9 mouse cellular contexts compared by ENCODE assay signal in genomic region chr4:102533183-102534048, GRCm38 (mm10).
DNase-seq lines count a peak whose midpoint lies in the region; ATAC-seq and TF ChIP-seq lines count a peak whose summit lies in the region.
"Had no signal": no experiment of that assay in that cellular context is flagged by ENCODE, and none has a peak within 500 bp of the region (broad histone marks: within the 10 kb centered on the region; RNA-seq: fewer than 3 reads in every experiment).

No protein-coding gene starts in this region.

- peak overlapping the region; percentile 85 for H3K27ac ChIP-seq in cerebellum, adult 2 months (ENCODE audit: insufficient read depth, low read length)
- H3K27ac ChIP-seq in heart, adult 2 months: peak overlapping the region; percentile 53
- peak overlapping the region; percentile 6; the same call in 1 of the 2 replicates for H3K27ac ChIP-seq in midbrain, embryonic 16.5 days (ENCODE audit: low read length)
- H3K27ac ChIP-seq: limb, embryonic 13.5 days had no signal

- H3K4me1 ChIP-seq in cerebellum, adult 2 months (ENCODE audit: control insufficient read depth, insufficient read depth, low read length): peaks cover 10% of the 10 kb centered on the region; the same call in 1 of the 2 replicates
- H3K4me1 ChIP-seq in heart, adult 2 months (ENCODE audit: control insufficient read depth, insufficient read depth, low read length): peaks cover 10% of the 10 kb centered on the region
- H3K4me1 ChIP-seq in midbrain, embryonic 16.5 days (ENCODE audit: control insufficient read depth, insufficient read depth, low read length): peaks cover 3% of the 10 kb centered on the region; the same call in 1 of the 2 replicates

- no peak for TF ChIP-seq POLR2A in cerebellum, adult 2 months (IDR thresholded peaks at IDR 0.05; ENCODE audit: borderline replicate concordance, insufficient read depth, low read length)
- TF ChIP-seq POLR2A in heart, adult 2 months (IDR thresholded peaks at IDR 0.05; ENCODE audit: insufficient read depth, low read depth, low read length): no peak

- no peak for TF ChIP-seq CTCF in cerebellum, adult 2 months (IDR thresholded peaks at IDR 0.05; ENCODE audit: borderline replicate concordance, insufficient read depth, low read depth, low read length)
- TF ChIP-seq CTCF in heart, adult 2 months (IDR thresholded peaks at IDR 0.05): no peak

- no peaks in the 10 kb centered on the region for H3K27me3 ChIP-seq in cerebellum, adult 2 months (ENCODE audit: control insufficient read depth, insufficient read depth, low read length)
- no peaks in the 10 kb centered on the region for H3K27me3 ChIP-seq in heart, adult 2 months (ENCODE audit: control insufficient read depth, insufficient read depth, low read length)
- no peaks in the 10 kb centered on the region for H3K27me3 ChIP-seq in midbrain, embryonic 16.5 days (ENCODE audit: control insufficient read depth, insufficient read depth, low read depth, low read length)
- H3K27me3 ChIP-seq: limb, embryonic 13.5 days had no signal

- DNase-seq in right cerebral cortex, postnatal 10 days (ENCODE audit: low spot score in 2 of 2): peak; percentile 56 to 68
- no peak for DNase-seq in right cerebral cortex, adult 18-20 months
- peak; percentile 82 to 90 for DNase-seq in cerebellum, adult 2 months
- DNase-seq in heart, adult 2 months: peak; percentile 79 to 82
- peak; percentile 65 for DNase-seq in kidney, postnatal 14 days
- no peak for DNase-seq in embryo, embryonic 10.5 days (ENCODE audit: low spot score)
- DNase-seq in frontal cortex, postnatal 10 days (ENCODE audit: low spot score in 2 of 2): no peak

- no peaks in the 10 kb centered on the region for H3K9me3 ChIP-seq in midbrain, embryonic 16.5 days (replicated peaks; ENCODE audit: control insufficient read depth, low read length, poor library complexity, severe bottlenecking)
- H3K9me3 ChIP-seq: limb, embryonic 13.5 days had no signal

- WGBS in cerebellum, adult 2 months: 6% methylated on average over 8 of the region's 8 CpGs
- WGBS in heart, adult 2 months: 11% methylated on average over 8 of the region's 8 CpGs
- 47% methylated on average over 8 of the region's 8 CpGs for WGBS in midbrain, embryonic 16.5 days

- no peaks in the 10 kb centered on the region for H3K79me2 ChIP-seq in heart, adult 2 months (replicated peaks; ENCODE audit: control insufficient read depth, insufficient read depth, low read length)

- H3K9ac ChIP-seq in heart, adult 2 months (ENCODE audit: low read depth, low read length): no peak overlapping the region
- no peak overlapping the region for H3K9ac ChIP-seq in midbrain, embryonic 16.5 days (ENCODE audit: low read depth, low read length)
- H3K9ac ChIP-seq: limb, embryonic 13.5 days had no signal

- peak; percentile 28; the same call in 1 of the 2 replicates for ATAC-seq in midbrain, embryonic 16.5 days

- H3K36me3 ChIP-seq in heart, adult 2 months (ENCODE audit: control insufficient read depth, insufficient read depth, low read length): peaks cover 15% of the 10 kb centered on the region
- H3K36me3 ChIP-seq in midbrain, embryonic 16.5 days (ENCODE audit: control insufficient read depth, insufficient read depth, low read length): no peaks in the 10 kb centered on the region
- H3K36me3 ChIP-seq: limb, embryonic 13.5 days had no signal

- TF ChIP-seq EP300 in heart, adult 2 months (IDR thresholded peaks at IDR 0.05; ENCODE audit: insufficient read depth, low read depth, low read length): 0 out of 2 replicates have a peak, but pooled peaks have one; percentile 24

- intact Hi-C loops in heart, adult 2 months (cut with DNase I): loop anchor here (1.0 kb wide), 1 partner anchor 37 kb away; no protein-coding TSS in a partner anchor

- no peak overlapping the region for H3K4me3 ChIP-seq in cerebellum, adult 2 months (replicated peaks; ENCODE audit: insufficient read depth, low read depth, low read length)
- no peak overlapping the region for H3K4me3 ChIP-seq in heart, adult 2 months
- no peak overlapping the region for H3K4me3 ChIP-seq in midbrain, embryonic 16.5 days (ENCODE audit: low read depth, low read length)
- H3K4me3 ChIP-seq: limb, embryonic 13.5 days had no signal

- H3K4me2 ChIP-seq in midbrain, embryonic 16.5 days (ENCODE audit: low read length): no peak overlapping the region
- H3K4me2 ChIP-seq: limb, embryonic 13.5 days had no signal

Comparison
In these comparisons a context has a peak if more than half of its experiments do, and no peak if none do; other contexts are left out.
1. DNase-seq: peak in right cerebral cortex, postnatal 10 days (2 of 2), cerebellum, adult 2 months (2 of 2), heart, adult 2 months (2 of 2) and kidney, postnatal 14 days (single experiment); none in right cerebral cortex, adult 18-20 months (single experiment), embryo, embryonic 10.5 days (single experiment) and frontal cortex, postnatal 10 days (0 of 2).
2. H3K27ac ChIP-seq: peak in every context shown above with its lines; median percentile 85 in cerebellum, adult 2 months; 53 in heart, adult 2 months; 6 in midbrain, embryonic 16.5 days.